Mouse (Mus musculus) small intestine, adult 2 months (tissue): ENCODE data around the gene Fam49a. TPM values are rescaled to one million over a fixed set of nuclear protein-coding genes. Genes with fewer than 3 reads are reported as not detected.

Experiments
- H3K27ac ChIP-seq: fragments of 200-500 bp; 2 replicates; pipeline ENCODE4 v1.5.1; 2012; ENCODE audit warnings: low read depth, low read length, control low read depth, inconsistent platforms; ENCODE audit not compliant: insufficient read depth
- H3K27me3 ChIP-seq: fragments of 200-500 bp; 2 replicates; pipeline ENCODE4 v1.6.1; 2012; ENCODE audit warnings: mild to moderate bottlenecking, moderate library complexity, low read length, inconsistent platforms; ENCODE audit not compliant: control insufficient read depth, insufficient read depth
- H3K36me3 ChIP-seq: fragments of 200-500 bp; 2 replicates; pipeline ENCODE4 v1.6.1; 2012; ENCODE audit warnings: mild to moderate bottlenecking, low read length, control low read depth, inconsistent platforms; ENCODE audit not compliant: control insufficient read depth, insufficient read depth
- H3K4me1 ChIP-seq: fragments of 200-500 bp; 2 replicates; pipeline ENCODE4 v1.6.1; 2012; ENCODE audit warnings: low read length, inconsistent platforms, mixed read lengths; ENCODE audit not compliant: control insufficient read depth, insufficient read depth, insufficient read length
- H3K4me3 ChIP-seq: fragments of 200-500 bp; 2 replicates; pipeline ENCODE4 v1.5.1; 2012; ENCODE audit warnings: low read depth, mild to moderate bottlenecking, control low read depth, inconsistent platforms, low read length, moderate library complexity
- CTCF ChIP-seq: fragments of 200-500 bp; IDR thresholded peaks from 2 replicates; pipeline ENCODE4 v1.5.1; 2012; ENCODE audit warnings: low read depth, mild to moderate bottlenecking, control low read depth, inconsistent platforms, low read length, moderate library complexity, mixed read lengths; ENCODE audit not compliant: insufficient replicate concordance, insufficient read length; ENCODE audit errors: extremely low read depth
- POLR2A ChIP-seq: fragments of 200-500 bp; IDR thresholded peaks from 2 replicates; pipeline ENCODE4 v1.6.1; 2012; ENCODE audit warnings: low read depth, mild to moderate bottlenecking, control low read depth, inconsistent platforms, low read length, moderate library complexity
- WGBS: fragments of 180-500 bp; shearing (Covaris S2); methylation state at CpG from one replicate; pipeline ENCODE4 v1.1.7; 2018; 5-methylcytosine and 5-hydroxymethylcytosine counted together
- polyA plus RNA-seq: library from polyadenylated mRNA; depleted of rRNA; stranded (reverse); fragments of >200 nt; gene quantifications from 2 replicates; pipeline ENCODE4 v1.2.3, GENCODE M21; 2012

Gene Fam49a
- polyA plus RNA-seq, 1 experiment, result 0.34 TPM

DNA sequence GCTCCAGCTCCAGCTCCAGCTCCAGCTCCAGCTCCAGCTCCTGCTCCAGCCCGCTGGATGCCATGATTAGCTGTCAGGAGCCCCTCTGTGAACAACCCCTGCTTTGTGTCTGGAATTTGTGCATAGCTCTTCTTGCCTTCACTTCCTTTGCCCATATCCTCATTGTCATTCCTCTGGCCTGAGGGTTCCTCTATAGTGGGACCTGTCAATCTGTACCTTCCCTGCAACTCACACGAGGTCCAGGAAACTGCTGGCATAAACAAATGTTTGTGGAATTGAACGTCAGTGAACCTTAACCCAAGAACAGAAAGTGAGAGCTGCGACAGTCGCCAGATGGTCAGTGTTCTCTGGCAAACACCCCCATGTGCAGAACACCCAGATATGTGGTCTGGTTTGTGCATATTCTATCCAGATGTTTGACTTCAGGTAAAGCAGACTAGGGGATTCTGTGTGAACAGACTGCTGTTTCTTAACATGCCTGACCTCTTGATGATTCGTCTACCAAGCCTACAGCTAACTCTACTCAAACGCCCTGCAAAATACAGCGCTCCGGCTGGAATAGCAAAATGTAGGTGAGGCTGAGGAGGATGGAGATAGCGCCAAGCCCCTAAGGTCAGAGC lies 143.7 kb downstream of the Fam49a start:
- no peak overlapping the region for H3K4me3 ChIP-seq
- 46% methylated on average over 10 of the region's 10 CpGs for WGBS
- no peaks in the 10 kb centered on the region for H3K27me3 ChIP-seq
- no peak overlapping the region for H3K27ac ChIP-seq
- no peak for TF ChIP-seq POLR2A
- no peak for TF ChIP-seq CTCF
- no peaks in the 10 kb centered on the region for H3K36me3 ChIP-seq
- no peaks in the 10 kb centered on the region for H3K4me1 ChIP-seq

DNA sequence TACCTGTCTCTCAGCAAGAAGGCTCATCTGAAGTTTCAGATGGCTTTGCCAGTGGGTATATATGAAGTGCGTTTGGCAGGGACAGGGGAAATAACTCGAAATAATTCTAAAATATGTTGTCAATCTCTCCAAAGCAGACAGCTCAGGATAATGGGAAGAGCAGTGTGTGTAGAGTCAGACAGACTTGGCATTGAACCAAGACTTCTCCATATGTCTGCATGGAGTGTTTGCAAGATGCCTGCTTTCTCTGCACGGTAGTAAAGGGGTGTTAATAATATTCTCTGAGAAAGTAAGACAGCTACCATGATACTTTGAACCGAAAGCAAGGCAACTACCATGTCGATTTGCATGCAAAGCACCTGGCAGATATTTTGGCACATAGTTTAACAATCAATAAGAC lies 147.1 kb downstream of the Fam49a start:
- no peak overlapping the region for H3K27ac ChIP-seq
- H3K4me1 ChIP-seq, result no peaks in the 10 kb centered on the region
- no peak overlapping the region for H3K4me3 ChIP-seq
- no peaks in the 10 kb centered on the region for H3K27me3 ChIP-seq
- WGBS, result 58% methylated on average over 5 of the region's 5 CpGs
- TF ChIP-seq POLR2A, result no peak
- no peak for TF ChIP-seq CTCF
- no peaks in the 10 kb centered on the region for H3K36me3 ChIP-seq

DNA sequence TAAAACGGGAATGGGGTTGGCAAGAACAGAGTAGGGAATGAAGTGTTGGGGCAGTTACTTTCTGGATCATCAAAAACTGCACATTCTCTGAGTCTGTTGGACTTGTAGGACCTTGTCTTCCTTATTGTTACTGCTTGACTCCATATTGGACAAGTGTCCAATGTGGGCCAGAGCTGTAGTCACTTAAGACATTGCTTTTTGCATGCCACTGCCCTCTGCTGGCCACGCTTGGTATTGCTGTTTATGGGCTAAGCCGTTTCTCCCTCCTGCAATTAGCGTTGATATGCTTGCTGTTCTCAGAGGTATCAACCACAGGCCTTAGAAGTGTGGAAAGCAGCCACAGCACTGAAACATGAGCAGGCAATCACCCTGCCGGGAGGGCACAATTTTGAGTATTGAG lies 150.7 kb downstream of the Fam49a start:
- 33% methylated on average over 5 of the region's 5 CpGs for WGBS
- Histone ChIP-seq H3K4me3 (no peak overlapping the region), H3K4me1 (no peaks in the 10 kb centered on the region), H3K36me3 (no peaks in the 10 kb centered on the region), H3K27me3 (no peaks in the 10 kb centered on the region), H3K27ac (no peak overlapping the region)
- TF ChIP-seq POLR2A (no peak), CTCF (peak; percentile 87; the same call in 1 of the 2 replicates)

- no peaks in the 10 kb centered on the region for H3K36me3 ChIP-seq
- whole genome bisulfite sequencing, result 4% methylated on average over 2 of the region's 2 CpGs
- no peaks in the 10 kb centered on the region for H3K27me3 ChIP-seq
- no peak overlapping the region for H3K27ac ChIP-seq
- TF ChIP-seq CTCF, result no peak
- no peaks in the 10 kb centered on the region for H3K4me1 ChIP-seq
- no peak overlapping the region for H3K4me3 ChIP-seq
Measured at GRCm38 (mm10) chr12:12420423-12420822, 158.5 kb downstream of the Fam49a start.

DNA sequence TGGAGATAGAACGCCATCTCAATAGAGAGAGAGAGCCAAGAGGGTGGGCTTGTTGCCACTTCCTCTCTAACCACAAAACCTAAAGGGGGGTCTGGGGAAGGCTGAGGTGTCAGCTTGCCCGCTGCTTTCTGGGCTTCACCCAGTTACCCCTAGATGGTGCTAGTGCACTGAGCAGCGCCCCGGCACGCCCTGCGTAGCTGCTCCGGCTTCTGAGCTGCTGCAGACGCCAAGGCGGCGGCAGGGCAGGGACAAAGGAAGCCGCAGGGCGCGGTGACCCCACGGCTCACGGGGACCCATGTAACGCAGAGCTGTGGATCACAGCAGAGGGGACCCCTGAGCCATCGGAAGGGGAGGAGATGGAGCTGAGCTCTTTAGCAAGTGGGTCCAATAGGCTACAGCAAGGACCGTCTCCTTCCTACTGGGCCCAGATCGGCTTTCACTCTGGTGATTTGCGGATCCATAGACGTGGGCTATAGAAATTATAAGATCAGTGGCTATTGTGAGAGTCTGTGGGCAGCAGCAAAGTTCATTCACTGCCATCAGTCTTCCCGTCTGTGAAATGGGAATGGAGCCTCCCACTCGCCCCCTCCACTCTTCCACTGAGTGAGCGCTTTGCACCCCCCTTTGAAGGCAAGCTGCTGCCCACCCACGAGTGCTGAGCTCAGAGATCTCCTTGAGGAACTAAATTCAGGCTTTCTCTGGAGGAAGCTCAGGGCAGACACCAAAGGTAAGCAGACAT lies 159.1 kb downstream of the Fam49a start:
- Histone ChIP-seq H3K27me3 (no peaks in the 10 kb centered on the region), H3K27ac (no peak overlapping the region), H3K36me3 (no peaks in the 10 kb centered on the region), H3K4me1 (no peaks in the 10 kb centered on the region), H3K4me3 (peak overlapping the region; percentile 60)
- WGBS, result 12% methylated on average over 25 of the region's 25 CpGs
- TF ChIP-seq POLR2A (no peak), CTCF (peak; percentile 84)

DNA sequence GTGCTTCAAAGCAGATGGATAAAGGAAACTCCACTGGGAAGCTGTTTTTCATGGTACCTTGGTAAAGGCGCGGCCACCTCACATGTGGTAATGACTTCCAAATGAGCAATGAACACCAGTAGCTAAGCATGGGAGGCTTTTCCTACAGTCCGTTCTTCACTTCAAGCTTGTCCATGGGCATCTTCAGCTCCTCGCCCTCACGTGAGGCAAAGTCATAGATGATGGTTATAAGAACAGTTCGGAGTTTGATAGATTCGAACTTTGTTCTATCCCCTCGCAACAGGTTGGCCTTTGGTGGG lies 159.6 kb downstream of the Fam49a start:
- Histone ChIP-seq H3K36me3 (no peaks in the 10 kb centered on the region), H3K27ac (no peak overlapping the region), H3K4me1 (no peaks in the 10 kb centered on the region), H3K4me3 (no peak overlapping the region), H3K27me3 (no peaks in the 10 kb centered on the region)
- TF ChIP-seq POLR2A (no peak), CTCF (no peak)
- WGBS, result 94% methylated on average over 8 of the region's 8 CpGs

DNA sequence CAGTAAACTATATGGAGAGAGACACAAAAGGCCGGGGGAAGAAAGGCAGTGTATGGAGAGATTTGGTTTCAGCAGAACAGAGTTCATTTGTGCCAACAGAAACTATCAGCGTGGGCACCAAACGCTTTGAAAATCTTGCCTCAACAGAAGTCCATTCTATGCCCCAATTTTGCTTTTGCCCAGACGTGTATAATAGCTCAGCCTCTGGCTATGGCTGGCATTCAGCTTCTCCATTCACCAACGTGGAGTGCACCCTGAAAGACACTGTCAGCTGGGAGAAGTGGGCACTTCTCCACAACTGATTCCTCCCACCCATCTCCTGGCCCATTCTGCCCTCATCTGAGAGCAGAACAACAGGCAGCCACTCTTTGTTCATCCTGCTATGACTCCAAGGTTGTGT lies 163.2 kb downstream of the Fam49a start:
- 71% methylated on average over 5 of the region's 5 CpGs for WGBS
- H3K27ac ChIP-seq, result no peak overlapping the region
- H3K4me3 ChIP-seq, result no peak overlapping the region
- no peaks in the 10 kb centered on the region for H3K36me3 ChIP-seq
- H3K27me3 ChIP-seq, result no peaks in the 10 kb centered on the region
- H3K4me1 ChIP-seq, result no peaks in the 10 kb centered on the region
- TF ChIP-seq POLR2A (no peak), CTCF (no peak)
